Mouse (Mus musculus) lung, embryonic 14.5 days (tissue): ENCODE measurements around the gene Sncb. TPM values are rescaled to one million over a fixed set of nuclear protein-coding genes. Genes with fewer than 3 reads are reported as not detected.

Experiments
- ATAC-seq: fragments of 200-750 bp; cut with Nextera tagmentation; 2 replicates; pipeline ENCODE4 v1.8.0; 2017; ENCODE audit warnings: mild to moderate bottlenecking, moderate TSS enrichment, moderate library complexity; ENCODE audit not compliant: insufficient read depth
- DNase-seq: peaks from one replicate; pipeline ENCODE4 v3.0.0-alpha.2; 2015
- H3K27ac ChIP-seq: fragments of 300-500 bp; sonication (generic); 2 replicates; pipeline ENCODE4 v1.5.1; 2014; ENCODE audit warnings: low read depth, mild to moderate bottlenecking, moderate library complexity
- H3K27me3 ChIP-seq: fragments of 300-500 bp; sonication (generic); 2 replicates; pipeline ENCODE4 v1.6.1; 2014; ENCODE audit warnings: low read length, control low read depth; ENCODE audit not compliant: insufficient read depth
- H3K36me3 ChIP-seq: fragments of 300-500 bp; sonication (generic); 2 replicates; pipeline ENCODE4 v1.6.1; 2014; ENCODE audit warnings: control low read depth; ENCODE audit not compliant: insufficient read depth
- H3K4me1 ChIP-seq: fragments of 300-500 bp; sonication (generic); 2 replicates; pipeline ENCODE4 v1.6.1; 2014; ENCODE audit warnings: antibody characterized with exemption, control low read depth; ENCODE audit not compliant: insufficient read depth
- H3K4me2 ChIP-seq: fragments of 300-500 bp; sonication (generic); 2 replicates; pipeline ENCODE4 v1.6.1; 2014; ENCODE audit warnings: mild to moderate bottlenecking
- H3K4me3 ChIP-seq: fragments of 300-500 bp; sonication (generic); 2 replicates; pipeline ENCODE4 v1.5.1; 2014; ENCODE audit warnings: low read depth, low read length
- H3K9ac ChIP-seq: fragments of 300-500 bp; sonication (generic); 2 replicates; pipeline ENCODE4 v1.6.1; 2014
- H3K9me3 ChIP-seq: fragments of 300-500 bp; sonication (generic); 2 replicates; pipeline ENCODE4 v1.6.1; 2016; ENCODE audit warnings: low read depth, low read length, control low read depth
- CTCF ChIP-seq: IDR thresholded peaks from 2 replicates; pipeline ENCODE4 v1.5.1; 2016; ENCODE audit warnings: antibody characterized with exemption, low read depth
- WGBS: fragments of 180-500 bp; shearing (Covaris S2); extraction: QIAGEN DNeasy Blood & Tissue Kit; methylation state at CpG from one replicate; pipeline ENCODE4 v1.1.7; 2014; 5-methylcytosine and 5-hydroxymethylcytosine counted together
- polyA plus RNA-seq: library from polyadenylated mRNA; unstranded; fragments of >200 nt; fragmentation: Nextera tagmentation; extraction: Ambion mirVana; gene quantifications from 2 replicates; pipeline ENCODE4 v1.2.1, GENCODE M21; 2014

The Sncb gene
- not detected in 2 replicates for polyA plus RNA-seq

GRCm38 (mm10) chr13:54766192-54766768 lies at the start of gene Sncb:
TSS of gene Sncb (minus strand) at chr13:54766595.
- no peaks in the 10 kb centered on the region for H3K4me1 ChIP-seq
- DNase-seq = peak; percentile 75

GRCm38 (mm10) chr13:54813381-54813780 lies 47.0 kb upstream of the Sncb start:
- no peak for TF ChIP-seq CTCF
- no peaks in the 10 kb centered on the region for H3K27me3 ChIP-seq
- H3K9ac ChIP-seq = no peak overlapping the region
- H3K36me3 ChIP-seq = no peaks in the 10 kb centered on the region
- no peak for DNase-seq
- no peaks in the 10 kb centered on the region for H3K4me1 ChIP-seq
- H3K4me3 ChIP-seq = no peak overlapping the region
- no peaks in the 10 kb centered on the region for H3K9me3 ChIP-seq
- H3K27ac ChIP-seq = no peak overlapping the region
- 81% methylated on average over 9 of the region's 9 CpGs for WGBS
- ATAC-seq = no peak
- H3K4me2 ChIP-seq = no peak overlapping the region

More at GRCm38 (mm10) chr13:54766192-54766768, at the start of gene Sncb:
- H3K27me3 ChIP-seq = peaks cover 46% of the 10 kb centered on the region
- H3K36me3 ChIP-seq = no peaks in the 10 kb centered on the region
- no peak within 1 kb of the TSS for H3K27ac ChIP-seq
- H3K9ac ChIP-seq = no peak within 1 kb of the TSS
- peak; percentile 76 for TF ChIP-seq CTCF
- H3K4me3 ChIP-seq = peak within 1 kb of the TSS; percentile 21; the same call in 1 of the 2 replicates
- WGBS = under 1% methylated on average over 35 of the region's 35 CpGs
- ATAC-seq = peak; percentile 28; the same call in 1 of the 2 replicates
- H3K4me2 ChIP-seq = peak within 1 kb of the TSS; percentile 51
- H3K9me3 ChIP-seq = no peaks in the 10 kb centered on the region

GRCm38 (mm10) chr13:54811476-54811875 lies 45.1 kb upstream of the Sncb start:
- no peak overlapping the region for H3K27ac ChIP-seq
- 59% methylated on average over 7 of the region's 7 CpGs for WGBS

GRCm38 (mm10) chr13:54808067-54808466 lies 41.7 kb upstream of the Sncb start:
- Histone ChIP-seq H3K36me3 (no peaks in the 10 kb centered on the region), H3K9me3 (no peaks in the 10 kb centered on the region), H3K9ac (no peak overlapping the region), H3K4me3 (no peak overlapping the region), H3K27me3 (no peaks in the 10 kb centered on the region; the same call in 1 of the 2 replicates), H3K4me2 (no peak overlapping the region), H3K4me1 (no peaks in the 10 kb centered on the region), H3K27ac (no peak overlapping the region)
- WGBS = 69% methylated on average over 12 of the region's 12 CpGs
- DNase-seq = no peak
- no peak for ATAC-seq
- TF ChIP-seq CTCF = no peak

More at GRCm38 (mm10) chr13:54811476-54811875, 45.1 kb upstream of the Sncb start:
- Histone ChIP-seq H3K4me3 (no peak overlapping the region), H3K9me3 (no peaks in the 10 kb centered on the region), H3K4me1 (no peaks in the 10 kb centered on the region), H3K27me3 (no peaks in the 10 kb centered on the region), H3K9ac (no peak overlapping the region), H3K4me2 (no peak overlapping the region), H3K36me3 (no peaks in the 10 kb centered on the region)
- TF ChIP-seq CTCF = no peak
- DNase-seq (no peak), ATAC-seq (no peak)

GRCm38 (mm10) chr13:54806434-54806976 lies 40.1 kb upstream of the Sncb start:
- H3K4me1 ChIP-seq = no peaks in the 10 kb centered on the region
- H3K27ac ChIP-seq = no peak overlapping the region
- ATAC-seq (no peak), DNase-seq (no peak)
- no peaks in the 10 kb centered on the region for H3K36me3 ChIP-seq
- no peaks in the 10 kb centered on the region for H3K9me3 ChIP-seq
- H3K4me2 ChIP-seq = no peak overlapping the region
- H3K27me3 ChIP-seq = no peaks in the 10 kb centered on the region; the same call in 1 of the 2 replicates
- 49% methylated on average over 13 of the region's 13 CpGs for WGBS
- H3K4me3 ChIP-seq = no peak overlapping the region
- TF ChIP-seq CTCF = no peak
- H3K9ac ChIP-seq = no peak overlapping the region

- Histone ChIP-seq H3K9me3 (no peaks in the 10 kb centered on the region), H3K27me3 (no peaks in the 10 kb centered on the region; the same call in 1 of the 2 replicates), H3K4me1 (no peaks in the 10 kb centered on the region), H3K4me2 (no peak overlapping the region), H3K9ac (no peak overlapping the region), H3K36me3 (no peaks in the 10 kb centered on the region), H3K4me3 (no peak overlapping the region), H3K27ac (no peak overlapping the region)
- TF ChIP-seq CTCF = peak; percentile 59
- ATAC-seq (no peak), DNase-seq (peak; percentile 34)
- 40% methylated on average over 21 of the region's 21 CpGs for WGBS
These were observed 38.9 kb upstream of the Sncb start for GRCm38 (mm10) chr13:54805134-54805838.

DNA sequence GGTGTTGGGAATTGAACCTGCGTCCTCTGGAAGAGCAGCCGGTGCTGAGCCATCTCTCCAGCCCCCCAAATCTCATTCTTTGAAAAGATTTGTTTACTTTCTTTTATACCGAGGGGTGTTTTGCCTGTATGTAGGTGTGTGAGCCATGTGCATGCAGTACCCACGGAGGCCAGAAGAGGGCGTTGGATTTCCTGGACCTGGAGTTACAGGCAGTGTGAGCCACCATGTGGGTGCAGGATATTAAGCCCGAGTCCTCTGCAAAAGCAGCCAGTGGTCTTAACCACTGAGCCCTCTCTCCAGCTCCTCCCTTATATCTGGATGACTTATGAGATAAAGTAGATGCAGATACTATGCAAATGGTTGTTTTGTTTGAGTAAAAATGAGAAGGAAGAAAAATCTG lies 36.6 kb upstream of the Sncb start:
- H3K9ac ChIP-seq = no peak overlapping the region
- H3K27me3 ChIP-seq = no peaks in the 10 kb centered on the region; the same call in 1 of the 2 replicates
- no peak overlapping the region for H3K4me3 ChIP-seq
- ATAC-seq (no peak), DNase-seq (no peak)
- no peaks in the 10 kb centered on the region for H3K9me3 ChIP-seq
- H3K36me3 ChIP-seq = no peaks in the 10 kb centered on the region
- H3K27ac ChIP-seq = no peak overlapping the region
- no peak overlapping the region for H3K4me2 ChIP-seq
- WGBS = 74% methylated on average over 6 of the region's 6 CpGs
- H3K4me1 ChIP-seq = no peaks in the 10 kb centered on the region
- peak; percentile 55 for TF ChIP-seq CTCF
